22 mouse cellular contexts compared by ENCODE assay signal in genomic region chrX:41291098-41291497, GRCm38 (mm10).
DNase-seq lines count a peak whose midpoint lies in the region; ATAC-seq and TF ChIP-seq lines count a peak whose summit lies in the region.
"Had no signal": no experiment of that assay in that cellular context is flagged by ENCODE, and none has a peak within 500 bp of the region (broad histone marks: within the 10 kb centered on the region; RNA-seq: fewer than 3 reads in every experiment).

No protein-coding gene starts in this region.

- no peak; the same call in 1 of the 2 replicates for TF ChIP-seq RAD21 in CH12.LX (IDR thresholded peaks at IDR 0.05; ENCODE audit: low read depth, low read length)

- peaks cover 0 to 4% of the 10 kb centered on the region in 2 experiments; a peak in 3 of 4 replicates for H3K4me1 ChIP-seq in CH12.LX (ENCODE audit: control insufficient read depth in 1 of 2, insufficient read depth in 2 of 2)
- H3K4me1 ChIP-seq: embryonic facial prominence, embryonic 13.5 days; forebrain, embryonic 12.5 days; heart, embryonic 10.5 days; hindbrain, embryonic 13.5 days had no signal

- ATAC-seq in megakaryocyte, adult 5-6 weeks (ENCODE audit: poor library complexity, severe bottlenecking) = peak; percentile 99
- ATAC-seq: activated CD4-positive, CD25-positive, alpha-beta regulatory T cell, adult 4 months; forebrain, embryonic 16.5 days; hindbrain, postnatal 0 days; Patski had no signal

- H3K9me3 ChIP-seq in CH12.LX (replicated peaks; ENCODE audit: low read length) = no peaks in the 10 kb centered on the region
- H3K9me3 ChIP-seq: embryonic facial prominence, embryonic 13.5 days; forebrain, embryonic 12.5 days; heart, embryonic 10.5 days; hindbrain, embryonic 13.5 days had no signal

- no peak for TF ChIP-seq POLR2A in CH12.LX (IDR thresholded peaks at IDR 0.05; ENCODE audit: low read depth, low read length)

- in situ Hi-C loops in CH12.LX (cut with MboI; ENCODE audit: low pct_ligation_motif_present, low pct_unique_long_range_greater_than_20kb, low sequenced_read_pairs) = no loop called here

- peak; percentile 58 for DNase-seq in CH12.LX (ENCODE audit: extremely low read depth)
- peak; percentile 78 for DNase-seq in MEL-GATA-1-ER (ENCODE audit: extremely low read depth, low read depth)
- peak; percentile 33 for DNase-seq in splenic B cell, adult 2 months (ENCODE audit: low read depth, low spot score)
- DNase-seq in cerebellum, adult 11 months = no peak
- no peak for DNase-seq in Muller cell, postnatal 12 days (ENCODE audit: inconsistent ontology term)
- no peak for DNase-seq in cerebellum, adult 11-12 months
- DNase-seq: adrenal gland, postnatal 25 days; cerebellum, adult 8-10 months; cerebellum, postnatal 14 days; gastrocnemius, postnatal 14 days; heart, postnatal 10 days; heart, postnatal 4 days; kidney, adult 11 months had no signal

- peak; percentile 83 for TF ChIP-seq EP300 in CH12.LX (IDR thresholded peaks at IDR 0.05; ENCODE audit: low read length)

- TF ChIP-seq CTCF in CH12.LX (conservative IDR thresholded peaks at IDR 0.05 in 1 of 2, IDR thresholded peaks at IDR 0.05 in 1 of 2; ENCODE audit: low read depth in 2 of 2, low read length in 2 of 2) = no peak

- no peaks in the 10 kb centered on the region for H3K36me3 ChIP-seq in CH12.LX (replicated peaks in 1 of 2; ENCODE audit: control insufficient read depth in 1 of 2, insufficient read depth in 1 of 2, low read length in 1 of 2)
- no peaks in the 10 kb centered on the region for H3K36me3 ChIP-seq in splenic B cell, adult 2 months (ENCODE audit: control insufficient read depth, insufficient read depth, low read length, poor library complexity, severe bottlenecking)
- H3K36me3 ChIP-seq: embryonic facial prominence, embryonic 13.5 days; forebrain, embryonic 12.5 days; heart, embryonic 10.5 days; hindbrain, embryonic 13.5 days had no signal

- no peak overlapping the region for H3K9ac ChIP-seq in CH12.LX (ENCODE audit: insufficient read depth, low read depth)
- H3K9ac ChIP-seq: embryonic facial prominence, embryonic 13.5 days; forebrain, embryonic 12.5 days; hindbrain, embryonic 13.5 days had no signal

- dilution Hi-C loops in CH12.LX (cut with MboI; ENCODE audit: extremely low pct_ligation_motif_present, extremely low pct_unique_long_range_greater_than_20kb, low sequenced_read_pairs) = no loop called here

- no peaks in the 10 kb centered on the region for H3K27me3 ChIP-seq in CH12.LX (replicated peaks)
- no peaks in the 10 kb centered on the region; the same call in 1 of the 2 replicates for H3K27me3 ChIP-seq in splenic B cell, adult 2 months (ENCODE audit: control insufficient read depth, insufficient read depth, low read length, poor library complexity, severe bottlenecking)
- H3K27me3 ChIP-seq: embryonic facial prominence, embryonic 13.5 days; forebrain, embryonic 12.5 days; hindbrain, embryonic 13.5 days had no signal

- H3K4me3 ChIP-seq in CH12.LX (replicated peaks in 1 of 3; ENCODE audit: low read depth in 2 of 3, low read length in 2 of 3, poor library complexity in 1 of 3) = no peak overlapping the region
- H3K4me3 ChIP-seq: embryonic facial prominence, embryonic 13.5 days; forebrain, embryonic 12.5 days; heart, embryonic 10.5 days; hindbrain, embryonic 13.5 days had no signal

- no peaks in the 10 kb centered on the region for H3K79me2 ChIP-seq in CH12.LX (replicated peaks; ENCODE audit: control insufficient read depth, extremely low read depth, insufficient read depth, poor library complexity, severe bottlenecking)

- H3K4me2 ChIP-seq in CH12.LX (ENCODE audit: insufficient read depth, low read depth, poor library complexity, severe bottlenecking) = no peak overlapping the region
- H3K4me2 ChIP-seq: embryonic facial prominence, embryonic 13.5 days; forebrain, embryonic 12.5 days; hindbrain, embryonic 13.5 days had no signal

- no peak overlapping the region for H3K27ac ChIP-seq in CH12.LX (ENCODE audit: insufficient read depth, low read depth)
- H3K27ac ChIP-seq: embryonic facial prominence, embryonic 13.5 days; forebrain, embryonic 12.5 days; heart, embryonic 10.5 days; hindbrain, embryonic 13.5 days; hindbrain, postnatal 0 days had no signal

TF ChIP-seq in CH12.LX, 34 proteins besides CTCF, POLR2A, EP300 and RAD21:
- no peak for TF ChIP-seq MYC (IDR thresholded peaks at IDR 0.05; ENCODE audit: low read depth, low read length)
- peak; percentile 68 for TF ChIP-seq IRF4 (IDR thresholded peaks at IDR 0.05; ENCODE audit: low read depth, low read length)
- 0 out of 2 replicates have a peak, but pooled peaks have one; percentile 13 for TF ChIP-seq ETS1 (conservative IDR thresholded peaks at IDR 0.05; ENCODE audit: low read depth, low read length)
- 0 out of 2 replicates have a peak, but pooled peaks have one; percentile 28 for TF ChIP-seq BHLHE40 (IDR thresholded peaks at IDR 0.05; ENCODE audit: low read depth, low read length)
- no peak for TF ChIP-seq CHD2 (IDR thresholded peaks at IDR 0.05; ENCODE audit: low read length)
- peak; percentile 33; the same call in 1 of the 2 replicates for TF ChIP-seq MEF2A (IDR thresholded peaks at IDR 0.05; ENCODE audit: borderline replicate concordance, low read depth, low read length)
- no peak for TF ChIP-seq PAX5 (IDR thresholded peaks at IDR 0.05; ENCODE audit: low read length)
- no peak for TF ChIP-seq GABPA (IDR thresholded peaks at IDR 0.05; ENCODE audit: insufficient replicate concordance, low read depth, low read length)
- TF ChIP-seq MXI1 (IDR thresholded peaks at IDR 0.05; ENCODE audit: low read depth, low read length) = no peak
TF ChIP-seq in CH12.LX: peak in this region for 4.

Comparison
In these comparisons a context has a peak if more than half of its experiments do, and no peak if none do; other contexts are left out.
1. DNase-seq: peak in CH12.LX (single experiment), MEL-GATA-1-ER (single experiment) and splenic B cell, adult 2 months (single experiment); none in cerebellum, adult 11 months (single experiment), Muller cell, postnatal 12 days (single experiment) and cerebellum, adult 11-12 months (single experiment).